8 mouse cellular contexts compared by ENCODE assay signal in genomic region chr6:100670370-100670841, GRCm38 (mm10). TPM values are rescaled to one million over a fixed set of nuclear protein-coding genes. Genes with fewer than 3 reads are reported as not detected.
A peak's percentile ranks its signal among the peaks of the same experiment; 100 is the strongest.
DNase-seq lines count a peak whose midpoint lies in the region; ATAC-seq and TF ChIP-seq lines count a peak whose summit lies in the region.

No protein-coding gene starts in this region.

- H3K4me3 ChIP-seq in embryonic facial prominence, embryonic 10.5 days, result peak overlapping the region; percentile 94
- peak overlapping the region; percentile 86 for H3K4me3 ChIP-seq in limb, embryonic 14.5 days (replicated peaks; ENCODE audit: low read length)
- H3K4me3 ChIP-seq in midbrain, embryonic 14.5 days (replicated peaks; ENCODE audit: low read depth, low read length), result peak overlapping the region; percentile 84
- peak overlapping the region; percentile 86 for H3K4me3 ChIP-seq in spleen, adult 2 months (ENCODE audit: extremely low read depth, insufficient read depth, insufficient read length)

- H3K4me1 ChIP-seq in embryonic facial prominence, embryonic 10.5 days, result peaks cover 19% of the 10 kb centered on the region
- H3K4me1 ChIP-seq in limb, embryonic 14.5 days (ENCODE audit: control insufficient read depth, insufficient read depth, low read length), result peaks cover 7% of the 10 kb centered on the region; the same call in 1 of the 2 replicates
- H3K4me1 ChIP-seq in midbrain, embryonic 14.5 days (ENCODE audit: control insufficient read depth, insufficient read depth, low read length), result no peaks in the 10 kb centered on the region
- H3K4me1 ChIP-seq in spleen, adult 2 months (ENCODE audit: control insufficient read depth, insufficient read depth, insufficient read length), result no peaks in the 10 kb centered on the region

- peak overlapping the region; percentile 66 for H3K9ac ChIP-seq in limb, embryonic 14.5 days (ENCODE audit: low read depth, low read length, severe bottlenecking)
- H3K9ac ChIP-seq in midbrain, embryonic 14.5 days (replicated peaks; ENCODE audit: low read length), result peak overlapping the region; percentile 61

- no peak for TF ChIP-seq POLR2A in limb, embryonic 14.5 days (IDR thresholded peaks at IDR 0.05; ENCODE audit: borderline replicate concordance, extremely low read depth, insufficient read depth, insufficient read length)
- TF ChIP-seq POLR2A in spleen, adult 2 months (IDR thresholded peaks at IDR 0.05; ENCODE audit: low read depth, low read length), result no peak

- peaks cover 4% of the 10 kb centered on the region; the same call in 1 of the 2 replicates for H3K27me3 ChIP-seq in embryonic facial prominence, embryonic 10.5 days (replicated peaks; ENCODE audit: low read depth, poor library complexity, severe bottlenecking)
- no peaks in the 10 kb centered on the region for H3K27me3 ChIP-seq in limb, embryonic 14.5 days (ENCODE audit: control insufficient read depth, insufficient read depth, low read length)
- no peaks in the 10 kb centered on the region for H3K27me3 ChIP-seq in midbrain, embryonic 14.5 days (ENCODE audit: control insufficient read depth, insufficient read depth, low read length)
- no peaks in the 10 kb centered on the region for H3K27me3 ChIP-seq in spleen, adult 2 months (ENCODE audit: control insufficient read depth, insufficient read depth, low read length)

- TF ChIP-seq CTCF in spleen, adult 2 months (IDR thresholded peaks at IDR 0.05; ENCODE audit: extremely low read depth, insufficient read depth, insufficient read length, insufficient replicate concordance), result no peak

- H3K9me3 ChIP-seq in embryonic facial prominence, embryonic 10.5 days, result no peaks in the 10 kb centered on the region
- H3K9me3 ChIP-seq in limb, embryonic 14.5 days (ENCODE audit: control insufficient read depth, low read length), result no peaks in the 10 kb centered on the region
- no peaks in the 10 kb centered on the region for H3K9me3 ChIP-seq in midbrain, embryonic 14.5 days (ENCODE audit: control insufficient read depth, low read length)

- ATAC-seq in limb, embryonic 14.5 days (ENCODE audit: low FRiP score, low read depth), result peak; percentile 5; the same call in 1 of the 2 replicates
- peak; percentile 63; the same call in 1 of the 2 replicates for ATAC-seq in midbrain, embryonic 14.5 days (ENCODE audit: low FRiP score, low TSS enrichment)

- DNase-seq in 416B (ENCODE audit: low read depth), result peak; percentile 86
- peak; percentile 74 for DNase-seq in adrenal gland, postnatal 10 days
- DNase-seq in embryonic facial prominence, embryonic 10.5 days (ENCODE audit: low spot score), result peak; percentile 58
- peak; percentile 61 to 64 for DNase-seq in heart, adult 18-20 months
- peak; percentile 54 for DNase-seq in kidney, adult 11 months
- DNase-seq in limb, embryonic 14.5 days (ENCODE audit: low spot score), result peak; percentile 14
- peak; percentile 43 for DNase-seq in midbrain, embryonic 14.5 days
- DNase-seq in spleen, adult 2 months (ENCODE audit: low read depth in 1 of 2, low spot score in 2 of 2), result peak; percentile 4 to 20

- H3K36me3 ChIP-seq in embryonic facial prominence, embryonic 10.5 days (replicated peaks), result peaks cover 5% of the 10 kb centered on the region
- no peaks in the 10 kb centered on the region for H3K36me3 ChIP-seq in limb, embryonic 14.5 days (ENCODE audit: control insufficient read depth, insufficient read depth, low read length)
- H3K36me3 ChIP-seq in midbrain, embryonic 14.5 days (ENCODE audit: control insufficient read depth, insufficient read depth, low read length), result no peaks in the 10 kb centered on the region
- H3K36me3 ChIP-seq in spleen, adult 2 months (ENCODE audit: control insufficient read depth, insufficient read depth, low read length), result no peaks in the 10 kb centered on the region

- WGBS in embryonic facial prominence, embryonic 10.5 days, result under 1% methylated on average over 32 of the region's 32 CpGs
- WGBS in limb, embryonic 14.5 days, result under 1% methylated on average over 32 of the region's 32 CpGs
- WGBS in midbrain, embryonic 14.5 days, result under 1% methylated on average over 32 of the region's 32 CpGs
- 1% methylated on average over 32 of the region's 32 CpGs for WGBS in spleen, adult 2 months

- H3K27ac ChIP-seq in embryonic facial prominence, embryonic 10.5 days (replicated peaks), result peak overlapping the region; percentile 85
- H3K27ac ChIP-seq in limb, embryonic 14.5 days (replicated peaks; ENCODE audit: low read depth, low read length), result 0 out of 2 replicates have a peak overlapping the region, but pooled peaks have one; percentile 26
- no peak overlapping the region for H3K27ac ChIP-seq in midbrain, embryonic 14.5 days (replicated peaks; ENCODE audit: low read depth, low read length)
- peak overlapping the region; percentile 20; the same call in 1 of the 2 replicates for H3K27ac ChIP-seq in spleen, adult 2 months (ENCODE audit: insufficient read depth, low read length)

- H3K4me2 ChIP-seq in limb, embryonic 14.5 days (replicated peaks; ENCODE audit: low read depth, low read length, severe bottlenecking), result peak overlapping the region; percentile 97
- H3K4me2 ChIP-seq in midbrain, embryonic 14.5 days (ENCODE audit: low read length), result peak overlapping the region; percentile 82

RNA-seq across cellular contexts. Expression of gene Shq1, which starts 0.6 kb away (rescaled TPM):
- 1 to 10 TPM; 9.0 to 9.4 TPM for total RNA-seq in adrenal gland, postnatal 10 days (2021)
- polyA plus RNA-seq in embryonic facial prominence, embryonic 10.5 days (2016; fragmentation: Nextera tagmentation; extraction: Ambion mirVana), result 23.7 and 25.8 TPM in 2 replicates
- 1 to 10 TPM; 3.3 to 4.5 TPM for total RNA-seq in heart, adult 18-20 months (2021)
- polyA plus RNA-seq in limb, embryonic 14.5 days (2012; rRNA removed), result 8.7 and 9.5 TPM in 2 replicates
- polyA plus RNA-seq in limb, embryonic 14.5 days (2014; fragmentation: Nextera tagmentation; extraction: Ambion mirVana), result 12.3 and 14.4 TPM in 2 replicates
- 8.5 and 9.6 TPM in 2 replicates for polyA plus RNA-seq in midbrain, embryonic 14.5 days (2014; fragmentation: Nextera tagmentation; extraction: Ambion mirVana)
- polyA plus RNA-seq in spleen, adult 2 months (2012; rRNA removed), result 3.1 and 3.6 TPM in 2 replicates

RNA-seq across cellular contexts. Expression of gene Gxylt2, which starts 34.1 kb away (rescaled TPM):
- 1 to 10 TPM; 1.9 to 3.3 TPM for total RNA-seq in adrenal gland, postnatal 10 days (2021)
- 2.2 and 3.6 TPM in 2 replicates for polyA plus RNA-seq in embryonic facial prominence, embryonic 10.5 days (2016; fragmentation: Nextera tagmentation; extraction: Ambion mirVana)
- 1 to 10 TPM; 1.8 to 2.1 TPM for total RNA-seq in heart, adult 18-20 months (2021)
- 27.6 and 32.3 TPM in 2 replicates for polyA plus RNA-seq in limb, embryonic 14.5 days (2012; rRNA removed)
- polyA plus RNA-seq in limb, embryonic 14.5 days (2014; fragmentation: Nextera tagmentation; extraction: Ambion mirVana), result 27.1 and 33.6 TPM in 2 replicates
- 0.53 and 1.2 TPM in 2 replicates for polyA plus RNA-seq in midbrain, embryonic 14.5 days (2014; fragmentation: Nextera tagmentation; extraction: Ambion mirVana)
- 0.16 and 0.53 TPM in 2 replicates for polyA plus RNA-seq in spleen, adult 2 months (2012; rRNA removed)

Comparison
In these comparisons a context has a peak if more than half of its experiments do, and no peak if none do; other contexts are left out.
1. DNase-seq: peak in every context shown above with its lines; median percentile 86 in 416B; 74 in adrenal gland, postnatal 10 days; 62 in heart, adult 18-20 months; 58 in embryonic facial prominence, embryonic 10.5 days; 54 in kidney, adult 11 months; 43 in midbrain, embryonic 14.5 days; 14 in limb, embryonic 14.5 days; 12 in spleen, adult 2 months.